Mouse (Mus musculus) gastrocnemius, adult 2 months (tissue): Measurements from ENCODE around the gene Insrr. TPM values are rescaled to one million over a fixed set of nuclear protein-coding genes. Genes with fewer than 3 reads are reported as not detected.

ENCODE experiments used
- DNase-seq: peaks from one replicate; pipeline ENCODE4 v3.0.0; 2022
- H3K27ac ChIP-seq: fragments of 200-600 bp; 2 replicates; pipeline ENCODE4 v1.8.1; 2022; ENCODE audit warnings: mild to moderate bottlenecking
- H3K4me3 ChIP-seq: fragments of 200-600 bp; 2 replicates; pipeline ENCODE4 v1.8.1; 2022; ENCODE audit warnings: mild to moderate bottlenecking, moderate library complexity
- CTCF ChIP-seq: fragments of 200-600 bp; IDR thresholded peaks from 2 replicates; pipeline ENCODE4 v1.8.1; 2022; ENCODE audit warnings: antibody characterized with exemption, mild to moderate bottlenecking, moderate library complexity
- intact Hi-C: fragments of 180-260 bp; cut with DNase I; formaldehyde crosslinking; loops from one replicate; pipeline ENCODE4 v1.15.1; 2025
- total RNA-seq, 2 experiments: library from RNA; stranded (reverse); gene quantifications; 2 replicates each; pipeline ENCODE4 v1.2.3; 2021

Insrr gene
- total RNA-seq, 2 experiments from 2014 or later, result not detected

DNA sequence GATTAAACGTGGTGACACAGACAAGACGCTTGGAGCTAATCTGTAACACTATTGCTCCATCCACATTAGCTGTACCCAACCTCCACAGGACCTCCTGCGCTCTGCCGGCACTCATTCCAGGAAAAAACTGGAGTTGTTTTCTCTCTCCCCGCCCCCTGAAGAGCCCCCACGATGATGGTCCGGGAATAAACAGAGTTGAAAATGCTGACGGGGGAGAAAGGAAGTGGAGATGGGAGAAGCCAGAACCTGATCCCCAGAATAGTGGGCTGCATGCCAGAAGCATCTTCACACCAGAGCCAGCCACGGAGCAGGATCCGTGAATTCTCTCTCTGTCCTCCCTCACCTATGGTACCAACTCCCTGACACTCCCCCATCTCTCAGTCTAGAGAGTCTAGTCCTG lies 32.2 kb upstream of the Insrr start:
- intact Hi-C loops, result no loop called here
- H3K4me3 ChIP-seq, result peak overlapping the region; percentile 74

GRCm38 (mm10) chr3:87765091-87765490 lies 31.7 kb upstream of the Insrr start:
- intact Hi-C loops, result no loop called here
- peak overlapping the region; percentile 74 for H3K4me3 ChIP-seq
- TF ChIP-seq CTCF, result no peak

More for the DNA sequence above, 32.2 kb upstream of the Insrr start:
- H3K27ac ChIP-seq, result peak overlapping the region; percentile 81
- DNase-seq, result no peak
- no peak for TF ChIP-seq CTCF

DNA sequence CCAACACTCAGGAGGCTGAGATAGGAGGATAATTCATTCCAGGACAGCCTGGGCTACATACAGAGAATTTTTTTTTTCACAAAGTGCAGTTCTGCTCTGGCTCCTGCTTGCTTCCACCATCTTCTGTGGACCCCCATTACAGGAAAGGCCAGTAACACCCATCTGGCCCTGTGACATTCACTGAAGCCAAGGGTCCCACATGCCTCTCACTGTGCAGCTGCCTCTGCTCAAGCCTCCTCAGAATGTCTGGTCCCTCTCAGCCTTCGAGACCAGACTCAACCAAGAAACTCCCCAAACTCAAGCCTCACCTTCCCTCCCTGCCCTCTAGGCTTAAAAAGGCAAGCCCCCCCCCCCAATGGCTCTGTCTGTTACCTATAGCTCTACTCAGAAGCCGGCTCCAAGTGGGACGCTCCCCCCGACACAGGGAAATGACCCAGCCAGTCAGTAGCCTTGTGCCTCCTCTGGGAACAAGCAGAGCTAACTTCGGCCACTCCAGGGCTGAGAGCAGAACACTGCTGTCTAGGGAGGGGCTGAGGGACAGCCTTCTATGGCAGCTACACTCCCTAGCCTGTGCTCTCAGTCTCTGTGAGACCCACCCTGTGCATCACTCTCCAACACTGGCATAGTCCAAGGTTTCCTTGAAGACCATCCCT lies 31.0 kb upstream of the Insrr start:
- TF ChIP-seq CTCF, result no peak
- intact Hi-C loops, result no loop called here
- no peak for DNase-seq
- peak overlapping the region; percentile 74 for H3K4me3 ChIP-seq
- peak overlapping the region; percentile 81 for H3K27ac ChIP-seq

More at GRCm38 (mm10) chr3:87765091-87765490, 31.7 kb upstream of the Insrr start:
- peak; percentile 55 for DNase-seq
- H3K27ac ChIP-seq, result peak overlapping the region; percentile 81

DNA sequence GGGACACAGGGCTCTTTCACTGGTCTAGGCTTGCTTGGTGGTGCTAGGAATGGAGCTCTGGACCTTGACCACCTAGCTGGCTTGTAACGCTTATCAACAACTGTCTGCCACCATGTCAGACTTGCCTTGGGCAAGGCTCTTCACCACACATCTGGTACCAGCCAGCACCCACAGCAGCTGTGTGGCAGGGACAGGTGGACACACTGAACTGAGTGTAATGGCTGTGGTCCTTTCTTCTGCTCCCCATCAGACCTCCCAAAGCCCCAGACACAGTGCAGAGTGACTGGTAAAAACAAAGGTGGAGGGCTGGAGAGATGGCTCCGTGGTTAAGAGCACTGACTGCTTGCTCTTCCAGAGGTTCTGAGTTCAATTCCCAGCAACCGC lies 30.5 kb upstream of the Insrr start:
- intact Hi-C loops, result no loop called here
- DNase-seq, result no peak
- no peak for TF ChIP-seq CTCF
- Histone ChIP-seq H3K27ac (peak overlapping the region; percentile 81), H3K4me3 (peak overlapping the region; percentile 74)

- Histone ChIP-seq H3K27ac (peak overlapping the region; percentile 81), H3K4me3 (peak overlapping the region; percentile 74)
- intact Hi-C loops, result no loop called here
- DNase-seq, result peak; percentile 53
- TF ChIP-seq CTCF, result no peak
Measured at GRCm38 (mm10) chr3:87767764-87768163, 29.0 kb upstream of the Insrr start.

- intact Hi-C loops, result no loop called here
- no peak for TF ChIP-seq CTCF
- Histone ChIP-seq H3K27ac (peak overlapping the region; percentile 81), H3K4me3 (peak overlapping the region; percentile 74)
- DNase-seq, result no peak
Measured at GRCm38 (mm10) chr3:87768431-87768830, 28.3 kb upstream of the Insrr start.

GRCm38 (mm10) chr3:87768844-87769243 lies 27.9 kb upstream of the Insrr start:
- intact Hi-C loops, result loop anchor here (1.0 kb wide), 1 partner anchor 13 kb away; no protein-coding TSS in a partner anchor
- peak; percentile 88 for DNase-seq
- H3K27ac ChIP-seq, result peak overlapping the region; percentile 81
- H3K4me3 ChIP-seq, result peak overlapping the region; percentile 74
- peak; percentile 100; the same call in 1 of the 2 replicates for TF ChIP-seq CTCF

DNA sequence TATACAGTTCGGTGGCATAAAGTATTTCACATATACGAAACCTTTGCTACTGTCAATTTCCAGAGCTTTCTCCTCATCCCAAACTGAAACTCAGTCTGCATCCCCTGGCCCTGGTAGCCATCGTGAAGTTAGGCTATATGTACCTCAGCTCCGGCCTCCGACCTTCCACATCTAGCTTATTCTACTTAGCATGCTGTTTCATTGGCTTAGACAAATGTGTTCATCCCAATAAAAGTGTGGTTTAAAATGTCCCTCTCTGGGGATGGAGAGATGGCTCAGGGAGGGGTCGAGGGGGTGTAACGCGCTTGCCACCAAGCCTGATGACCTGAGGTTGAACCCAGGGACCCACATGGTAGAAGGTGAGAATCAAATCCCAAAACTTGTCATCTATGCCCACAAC lies 27.2 kb upstream of the Insrr start:
- H3K4me3 ChIP-seq, result peak overlapping the region; percentile 74
- no peak overlapping the region; the same call in 1 of the 2 replicates for H3K27ac ChIP-seq
- intact Hi-C loops, result loop anchor here (1.0 kb wide), 1 partner anchor 13 kb away; no protein-coding TSS in a partner anchor
- no peak for DNase-seq
- no peak for TF ChIP-seq CTCF

DNA sequence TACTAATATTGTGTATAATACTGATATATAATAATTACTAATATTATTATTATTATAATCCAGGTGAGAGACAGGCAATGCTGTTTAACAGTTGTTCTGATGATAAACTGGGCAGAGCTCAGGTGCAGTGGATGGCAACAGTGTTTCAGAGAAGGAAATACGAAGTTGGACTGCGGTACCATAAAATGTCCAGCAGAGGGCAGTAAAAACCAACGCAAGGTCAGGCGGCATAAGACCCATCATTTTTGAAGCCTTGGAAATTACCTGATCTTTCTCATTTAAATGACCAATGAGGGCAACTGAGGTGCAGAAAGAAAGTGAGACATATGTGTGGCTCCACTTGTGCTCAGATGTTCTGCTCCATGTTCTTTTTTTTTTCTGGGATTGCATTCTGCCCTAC lies 26.5 kb upstream of the Insrr start:
- peak; percentile 89 for TF ChIP-seq CTCF
- peak; percentile 41 for DNase-seq
- intact Hi-C loops, result loop anchor here (1.0 kb wide), 1 partner anchor 46 kb away; no protein-coding TSS in a partner anchor
- no peak overlapping the region for H3K27ac ChIP-seq
- H3K4me3 ChIP-seq, result no peak overlapping the region

GRCm38 (mm10) chr3:87771088-87771487 lies 25.7 kb upstream of the Insrr start:
- TF ChIP-seq CTCF, result no peak
- Histone ChIP-seq H3K4me3 (no peak overlapping the region), H3K27ac (no peak overlapping the region)
- intact Hi-C loops, result no loop called here
- DNase-seq, result no peak

- DNase-seq, result no peak
- Histone ChIP-seq H3K27ac (no peak overlapping the region), H3K4me3 (no peak overlapping the region)
- intact Hi-C loops, result no loop called here
- TF ChIP-seq CTCF, result no peak
Measured at GRCm38 (mm10) chr3:87778283-87778682, 18.5 kb upstream of the Insrr start.

DNA sequence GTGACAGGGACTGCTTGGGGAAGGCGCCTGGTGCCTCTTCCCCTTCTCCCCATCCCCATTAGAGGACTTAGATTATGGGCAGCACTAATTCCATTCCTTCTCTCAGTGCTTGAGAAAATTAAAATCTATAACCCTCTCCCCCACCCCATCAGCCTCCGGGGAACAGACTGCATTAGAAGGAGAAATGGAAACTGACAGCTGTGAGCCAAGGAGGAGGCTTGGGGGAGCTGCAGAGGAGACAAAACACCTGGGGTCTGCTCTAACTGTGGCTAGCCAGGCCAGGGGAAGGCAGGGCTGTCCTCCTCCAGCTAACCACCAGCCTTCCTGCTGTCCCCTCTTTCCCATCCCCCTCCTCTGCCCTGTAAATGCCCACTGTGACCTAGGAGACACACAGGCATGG lies 17.7 kb upstream of the Insrr start:
- intact Hi-C loops, result no loop called here
- no peak for TF ChIP-seq CTCF
- H3K4me3 ChIP-seq, result no peak overlapping the region
- H3K27ac ChIP-seq, result no peak overlapping the region
- DNase-seq, result no peak

DNA sequence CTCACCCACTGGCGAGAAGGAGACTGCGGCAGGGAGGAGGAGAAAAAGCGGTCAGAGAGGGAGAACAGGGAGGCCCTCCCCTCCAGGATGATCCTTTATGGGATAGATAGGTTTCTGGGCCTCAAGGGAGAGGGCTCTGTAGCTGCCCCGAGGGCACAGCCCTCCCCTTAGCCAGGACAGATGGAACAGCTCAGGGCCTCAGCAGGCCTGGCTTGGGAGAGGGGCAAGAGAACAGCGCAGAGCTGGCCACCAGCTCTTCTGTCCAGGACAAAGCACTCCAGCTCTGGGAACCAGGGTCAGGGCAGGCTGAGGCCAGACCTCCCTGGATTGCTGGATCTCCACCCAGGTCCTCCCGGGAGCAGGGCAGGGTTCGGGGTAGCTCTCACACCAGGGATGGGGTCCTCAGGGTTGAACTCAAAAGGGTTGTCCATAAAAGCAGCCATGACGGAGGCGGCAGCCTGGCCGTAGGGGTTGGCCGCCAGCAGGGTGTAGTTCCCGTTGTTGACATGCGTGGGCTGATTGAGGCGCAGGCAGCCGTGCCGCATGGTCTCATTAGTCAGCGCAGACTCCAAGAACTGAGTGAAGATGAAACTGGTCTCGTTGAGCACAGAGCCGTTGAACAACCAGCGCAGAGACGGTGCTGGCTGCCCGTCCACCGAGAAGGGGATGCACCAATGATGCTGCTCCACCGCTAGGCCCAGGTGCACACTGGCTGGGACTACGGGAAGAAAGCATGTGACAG lies 13.3 kb upstream of the Insrr start:
- no peak for DNase-seq
- intact Hi-C loops, result no loop called here
- TF ChIP-seq CTCF, result no peak
- H3K4me3 ChIP-seq, result no peak overlapping the region
- H3K27ac ChIP-seq, result no peak overlapping the region

GRCm38 (mm10) chr3:87785156-87785555 lies 11.6 kb upstream of the Insrr start:
- TF ChIP-seq CTCF, result no peak
- intact Hi-C loops, result no loop called here

More at GRCm38 (mm10) chr3:87785156-87785555, 11.6 kb upstream of the Insrr start:
- Histone ChIP-seq H3K27ac (no peak overlapping the region), H3K4me3 (no peak overlapping the region)
- no peak for DNase-seq
